Mouse (Mus musculus): ENCODE results near the gene Mkrn2os.

GRCm38 (mm10) chr6:115594463-115594862, 2.1 kb upstream of the Mkrn2os start:
- no peak for TF ChIP-seq CTCF (IDR thresholded peaks at IDR 0.05)
- TF ChIP-seq EP300 (IDR thresholded peaks at IDR 0.05) = no peak
